Mouse (Mus musculus): ENCODE data around the gene Col15a1.

Col15a1 gene

GRCm38 (mm10) chr4:47207969-47208420 is at the start of gene Col15a1:
Gene Col15a1, plus strand, starts transcription at chr4:47208161.
- DNase-seq (ENCODE audit: low read depth, low spot score): no peak
- Histone ChIP-seq H3K36me3 (ENCODE audit: control insufficient read depth, insufficient read depth, low read length, poor library complexity, severe bottlenecking) (no peaks in the 10 kb centered on the region), H3K27me3 (ENCODE audit: control insufficient read depth, insufficient read depth, low read length, poor library complexity, severe bottlenecking) (no peaks in the 10 kb centered on the region)

GRCm38 (mm10) chr4:47161103-47161755 is 46.7 kb upstream of the Col15a1 start:
- Histone ChIP-seq H3K36me3 (ENCODE audit: control insufficient read depth, insufficient read depth, low read length, poor library complexity, severe bottlenecking) (no peaks in the 10 kb centered on the region), H3K27me3 (ENCODE audit: control insufficient read depth, insufficient read depth, low read length, poor library complexity, severe bottlenecking) (no peaks in the 10 kb centered on the region)
- no peak for DNase-seq (ENCODE audit: low read depth, low spot score)

- no peak for DNase-seq (ENCODE audit: low read depth, low spot score)
- no peaks in the 10 kb centered on the region for H3K36me3 ChIP-seq (ENCODE audit: control insufficient read depth, insufficient read depth, low read length, poor library complexity, severe bottlenecking)
- H3K27me3 ChIP-seq (ENCODE audit: control insufficient read depth, insufficient read depth, low read length, poor library complexity, severe bottlenecking): no peaks in the 10 kb centered on the region
These were observed 46.0 kb upstream of the Col15a1 start for GRCm38 (mm10) chr4:47161756-47162587.

- DNase-seq (ENCODE audit: low read depth, low spot score): no peak
- no peaks in the 10 kb centered on the region for H3K27me3 ChIP-seq (ENCODE audit: control insufficient read depth, insufficient read depth, low read length, poor library complexity, severe bottlenecking)
- H3K36me3 ChIP-seq (ENCODE audit: control insufficient read depth, insufficient read depth, low read length, poor library complexity, severe bottlenecking): no peaks in the 10 kb centered on the region
These were observed 35.6 kb upstream of the Col15a1 start for GRCm38 (mm10) chr4:47172314-47172713.

DNA sequence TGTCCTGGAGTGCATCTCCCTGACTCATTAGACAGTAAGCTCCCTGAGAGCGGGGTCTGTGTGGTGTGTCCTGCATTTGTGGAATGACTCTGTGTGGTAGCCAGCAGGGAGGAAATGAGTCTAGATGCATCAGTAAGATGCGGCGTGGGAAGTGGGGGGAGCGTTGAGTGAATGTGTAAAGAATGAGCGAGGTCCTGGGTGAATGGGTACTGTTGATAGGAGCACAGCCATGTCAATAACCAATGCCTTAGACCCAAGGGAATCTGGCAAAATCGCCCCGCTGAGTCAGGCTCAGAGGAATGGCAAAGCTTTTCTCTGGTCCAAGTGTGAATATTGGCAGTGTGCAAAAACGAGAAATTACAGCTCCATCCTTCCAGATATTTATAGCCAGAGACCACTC is 30.9 kb upstream of the Col15a1 start:
- Histone ChIP-seq H3K27me3 (ENCODE audit: control insufficient read depth, insufficient read depth, low read length, poor library complexity, severe bottlenecking) (no peaks in the 10 kb centered on the region), H3K36me3 (ENCODE audit: control insufficient read depth, insufficient read depth, low read length, poor library complexity, severe bottlenecking) (no peaks in the 10 kb centered on the region)
- no peak for DNase-seq (ENCODE audit: low read depth, low spot score)

GRCm38 (mm10) chr4:47178261-47178961 is 29.6 kb upstream of the Col15a1 start:
- H3K27me3 ChIP-seq (ENCODE audit: control insufficient read depth, insufficient read depth, low read length, poor library complexity, severe bottlenecking): no peaks in the 10 kb centered on the region
- H3K36me3 ChIP-seq (ENCODE audit: control insufficient read depth, insufficient read depth, low read length, poor library complexity, severe bottlenecking): no peaks in the 10 kb centered on the region
- no peak for DNase-seq (ENCODE audit: low read depth, low spot score)

GRCm38 (mm10) chr4:47179535-47179934 is 28.4 kb upstream of the Col15a1 start:
- DNase-seq (ENCODE audit: low read depth, low spot score): no peak
- no peaks in the 10 kb centered on the region for H3K36me3 ChIP-seq (ENCODE audit: control insufficient read depth, insufficient read depth, low read length, poor library complexity, severe bottlenecking)
- H3K27me3 ChIP-seq (ENCODE audit: control insufficient read depth, insufficient read depth, low read length, poor library complexity, severe bottlenecking): no peaks in the 10 kb centered on the region

- Histone ChIP-seq H3K36me3 (ENCODE audit: control insufficient read depth, insufficient read depth, low read length, poor library complexity, severe bottlenecking) (no peaks in the 10 kb centered on the region), H3K27me3 (ENCODE audit: control insufficient read depth, insufficient read depth, low read length, poor library complexity, severe bottlenecking) (no peaks in the 10 kb centered on the region)
- no peak for DNase-seq (ENCODE audit: low read depth, low spot score)
These were observed 23.8 kb upstream of the Col15a1 start for GRCm38 (mm10) chr4:47184058-47184661.

DNA sequence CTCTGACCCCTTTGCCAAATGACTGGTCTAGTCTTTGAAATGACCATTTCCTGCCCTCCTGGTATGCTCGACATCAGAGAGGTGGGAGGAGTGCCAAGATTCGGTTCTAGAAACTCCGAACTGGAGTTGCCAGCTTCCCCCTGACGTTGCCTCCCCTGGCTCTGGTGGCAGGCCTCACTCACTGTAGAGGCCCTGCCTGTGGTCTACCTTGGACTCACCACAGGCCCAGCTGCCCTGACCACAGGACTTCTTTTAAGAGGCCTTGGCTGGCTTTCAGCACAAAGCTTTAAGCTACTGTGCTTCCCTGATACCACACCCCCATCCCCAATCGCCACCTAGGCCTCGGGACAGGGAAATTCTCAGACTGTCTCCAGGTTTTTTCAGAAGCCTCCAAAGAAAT is 21.4 kb upstream of the Col15a1 start:
- Histone ChIP-seq H3K27me3 (ENCODE audit: control insufficient read depth, insufficient read depth, low read length, poor library complexity, severe bottlenecking) (no peaks in the 10 kb centered on the region), H3K36me3 (ENCODE audit: control insufficient read depth, insufficient read depth, low read length, poor library complexity, severe bottlenecking) (no peaks in the 10 kb centered on the region)
- DNase-seq (ENCODE audit: low read depth, low spot score): no peak

GRCm38 (mm10) chr4:47196173-47196572 is 11.8 kb upstream of the Col15a1 start:
- no peaks in the 10 kb centered on the region for H3K36me3 ChIP-seq (ENCODE audit: control insufficient read depth, insufficient read depth, low read length, poor library complexity, severe bottlenecking)
- DNase-seq (ENCODE audit: low read depth, low spot score): no peak
- H3K27me3 ChIP-seq (ENCODE audit: control insufficient read depth, insufficient read depth, low read length, poor library complexity, severe bottlenecking): no peaks in the 10 kb centered on the region

DNA sequence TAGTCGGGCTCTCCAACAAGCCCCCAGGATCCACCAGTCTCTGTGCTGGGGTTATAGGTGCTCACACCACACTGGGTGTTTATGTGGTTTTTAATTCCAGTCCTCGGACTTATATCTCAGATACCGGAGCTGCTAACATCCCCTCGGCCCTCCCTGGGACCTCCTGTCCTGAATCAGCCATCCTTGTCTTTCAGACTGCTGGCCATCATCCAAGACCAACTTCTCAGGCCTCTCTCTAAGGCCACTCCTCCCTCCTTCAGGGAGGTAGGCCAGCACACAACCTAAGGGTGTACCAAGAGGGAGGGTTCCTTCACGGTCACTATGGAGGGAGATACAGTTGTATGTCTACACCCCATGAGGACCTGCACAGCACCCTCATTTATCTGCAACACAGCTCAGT is 4.3 kb upstream of the Col15a1 start:
- Histone ChIP-seq H3K27me3 (ENCODE audit: control insufficient read depth, insufficient read depth, low read length, poor library complexity, severe bottlenecking) (no peaks in the 10 kb centered on the region), H3K36me3 (ENCODE audit: control insufficient read depth, insufficient read depth, low read length, poor library complexity, severe bottlenecking) (no peaks in the 10 kb centered on the region)
- no peak for DNase-seq (ENCODE audit: low read depth, low spot score)

DNA sequence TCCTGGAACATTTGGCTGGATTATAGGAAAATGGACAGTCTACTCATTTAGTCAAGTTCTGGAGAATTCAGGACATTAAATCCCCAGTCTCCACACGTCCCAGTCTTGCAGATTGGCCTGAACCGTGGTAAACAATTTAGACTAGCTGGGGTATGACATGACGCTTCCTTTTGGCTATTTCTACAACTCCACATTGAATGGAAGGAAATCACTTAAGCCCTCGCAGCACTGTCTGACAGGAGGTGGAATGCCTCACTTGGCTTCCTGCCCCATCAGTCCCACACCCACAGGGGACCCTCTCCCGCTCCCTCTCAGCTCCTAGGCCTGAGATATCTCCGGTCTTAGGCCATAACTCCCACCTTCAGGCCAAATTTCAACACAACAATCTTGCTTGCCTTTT is 2.1 kb upstream of the Col15a1 start:
- no peaks in the 10 kb centered on the region for H3K27me3 ChIP-seq (ENCODE audit: control insufficient read depth, insufficient read depth, low read length, poor library complexity, severe bottlenecking)
- no peak for DNase-seq (ENCODE audit: low read depth, low spot score)
- H3K36me3 ChIP-seq (ENCODE audit: control insufficient read depth, insufficient read depth, low read length, poor library complexity, severe bottlenecking): no peaks in the 10 kb centered on the region

GRCm38 (mm10) chr4:47208421-47208991 is 545 bp downstream of the Col15a1 start:
- H3K36me3 ChIP-seq (ENCODE audit: control insufficient read depth, insufficient read depth, low read length, poor library complexity, severe bottlenecking): no peaks in the 10 kb centered on the region
- no peak for DNase-seq (ENCODE audit: low read depth, low spot score)
- no peaks in the 10 kb centered on the region for H3K27me3 ChIP-seq (ENCODE audit: control insufficient read depth, insufficient read depth, low read length, poor library complexity, severe bottlenecking)

GRCm38 (mm10) chr4:47209466-47209865 is 1.5 kb downstream of the Col15a1 start:
- no peaks in the 10 kb centered on the region for H3K27me3 ChIP-seq (ENCODE audit: control insufficient read depth, insufficient read depth, low read length, poor library complexity, severe bottlenecking)
- H3K36me3 ChIP-seq (ENCODE audit: control insufficient read depth, insufficient read depth, low read length, poor library complexity, severe bottlenecking): no peaks in the 10 kb centered on the region
- DNase-seq (ENCODE audit: low read depth, low spot score): no peak
